Mouse (Mus musculus) liver, adult 2 months (tissue): ENCODE results near the gene 1700010I14Rik. TPM values are rescaled to one million over a fixed set of nuclear protein-coding genes. Genes with fewer than 3 reads are reported as not detected.

Experiments
- DNase-seq: peaks from one replicate; pipeline ENCODE4 v3.0.0-alpha.2; 2011; ENCODE audit warnings: low read depth, low spot score; ENCODE audit errors: extremely low read depth
- H3K27ac ChIP-seq: fragments of 200-500 bp; replicated peaks from 2 replicates; pipeline ENCODE4 v1.5.1; 2012; ENCODE audit warnings: low read depth, mild to moderate bottlenecking, control low read depth, inconsistent platforms, low read length; ENCODE audit not compliant: insufficient read depth
- H3K27me3 ChIP-seq: fragments of 200-500 bp; 2 replicates; pipeline ENCODE4 v1.6.1; 2012; ENCODE audit warnings: mild to moderate bottlenecking, moderate library complexity, low read length, inconsistent platforms; ENCODE audit not compliant: control insufficient read depth, insufficient read depth
- H3K36me3 ChIP-seq: fragments of 200-500 bp; 2 replicates; pipeline ENCODE4 v1.6.1; 2012; ENCODE audit warnings: low read length, inconsistent platforms; ENCODE audit not compliant: control insufficient read depth, insufficient read depth
- H3K4me1 ChIP-seq: fragments of 200-500 bp; 2 replicates; pipeline ENCODE4 v1.6.1; 2011; ENCODE audit warnings: low read length; ENCODE audit not compliant: control insufficient read depth, insufficient read depth
- H3K4me3 ChIP-seq: fragments of 200-500 bp; 2 replicates; pipeline ENCODE4 v1.5.1; 2011; ENCODE audit warnings: low read depth, mild to moderate bottlenecking, control low read depth, low read length, moderate library complexity; ENCODE audit not compliant: insufficient read depth
- H3K79me2 ChIP-seq: fragments of 200-500 bp; 2 replicates; pipeline ENCODE4 v1.6.1; 2012; ENCODE audit warnings: inconsistent platforms, mild to moderate bottlenecking, low read length, moderate library complexity; ENCODE audit not compliant: control insufficient read depth, insufficient read depth
- H3K9ac ChIP-seq: fragments of 200-500 bp; 2 replicates; pipeline ENCODE4 v1.6.1; 2012; ENCODE audit warnings: low read depth, mild to moderate bottlenecking, control low read depth, inconsistent platforms, low read length
- CTCF ChIP-seq: fragments of 200-500 bp; IDR thresholded peaks from 2 replicates; pipeline ENCODE4 v1.5.1; 2011; ENCODE audit warnings: low read depth, low read length, control low read depth
- POLR2A ChIP-seq: fragments of 200-500 bp; IDR thresholded peaks from 2 replicates; pipeline ENCODE4 v1.6.1; 2011; ENCODE audit warnings: low read length, control low read depth; ENCODE audit not compliant: insufficient read depth; ENCODE audit errors: extremely low read depth
- WGBS: fragments of 180-500 bp; shearing (Covaris S2); methylation state at CpG from one replicate; pipeline ENCODE4 v1.1.7; 2018; 5-methylcytosine and 5-hydroxymethylcytosine counted together
- polyA plus RNA-seq: library from polyadenylated mRNA; depleted of rRNA; stranded (reverse); fragments of >200 nt; gene quantifications from 2 replicates; pipeline ENCODE4 v1.2.3, GENCODE M21; 2012; rRNA removed
- total RNA-seq: library from RNA; depleted of rRNA; stranded (reverse); fragments of >200 nt; gene quantifications from 2 replicates; pipeline ENCODE4 v1.2.3, GENCODE M21; 2014; rRNA removed

1700010I14Rik gene
- 0.20 and 0.37 TPM in 2 replicates for total RNA-seq
- 0.10 and 0.16 TPM in 2 replicates for polyA plus RNA-seq

DNA sequence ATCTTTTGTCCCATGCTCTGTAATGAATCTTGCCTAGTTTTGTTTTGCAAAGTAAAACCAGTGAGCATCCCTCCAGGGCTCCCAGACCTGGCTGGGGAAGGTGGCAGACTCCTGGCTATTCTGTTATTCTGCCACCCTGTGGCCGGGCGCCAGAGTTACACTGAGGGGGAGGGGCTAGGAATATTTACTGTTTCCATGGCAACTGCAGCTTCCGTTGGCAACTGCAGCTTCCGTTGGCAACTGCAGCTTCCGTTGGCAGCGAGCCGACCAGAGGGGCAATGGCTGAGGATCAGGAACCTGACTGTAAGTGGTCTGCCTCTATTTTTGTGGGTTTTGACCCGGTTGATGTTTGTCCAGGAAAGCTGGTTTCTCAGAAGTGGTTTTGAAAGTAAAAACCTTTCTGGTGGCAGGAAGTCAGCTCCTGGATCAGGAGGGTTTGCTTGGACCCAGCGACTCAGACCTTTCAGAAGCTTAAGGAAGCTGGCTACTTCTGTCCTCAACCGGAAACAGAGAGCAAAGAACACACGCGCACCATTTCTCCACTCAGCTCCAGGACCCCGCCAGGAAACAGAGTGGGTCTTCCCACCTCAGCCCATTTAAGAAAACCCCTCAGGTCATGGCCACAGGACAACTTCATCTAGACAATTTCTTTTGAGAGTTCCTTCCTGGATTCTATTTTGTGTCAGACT is at the start of gene 1700010I14Rik:
Gene 1700010I14Rik (plus strand): TSS at position 215 of the 689 bp plus-strand sequence.
- Histone ChIP-seq H3K9ac (0 out of 2 replicates have a peak within 1 kb of the TSS, but pooled peaks have one; percentile 21), H3K79me2 (no peaks in the 10 kb centered on the region), H3K27me3 (no peaks in the 10 kb centered on the region), H3K4me3 (peak within 1 kb of the TSS; percentile 52), H3K4me1 (no peaks in the 10 kb centered on the region), H3K27ac (0 out of 2 replicates have a peak within 1 kb of the TSS, but pooled peaks have one; percentile 24), H3K36me3 (no peaks in the 10 kb centered on the region)
- WGBS, result 4% methylated on average over 13 of the region's 13 CpGs
- peak; percentile 69 for TF ChIP-seq CTCF
- TF ChIP-seq POLR2A, result no peak
- peak; percentile 37 for DNase-seq

DNA sequence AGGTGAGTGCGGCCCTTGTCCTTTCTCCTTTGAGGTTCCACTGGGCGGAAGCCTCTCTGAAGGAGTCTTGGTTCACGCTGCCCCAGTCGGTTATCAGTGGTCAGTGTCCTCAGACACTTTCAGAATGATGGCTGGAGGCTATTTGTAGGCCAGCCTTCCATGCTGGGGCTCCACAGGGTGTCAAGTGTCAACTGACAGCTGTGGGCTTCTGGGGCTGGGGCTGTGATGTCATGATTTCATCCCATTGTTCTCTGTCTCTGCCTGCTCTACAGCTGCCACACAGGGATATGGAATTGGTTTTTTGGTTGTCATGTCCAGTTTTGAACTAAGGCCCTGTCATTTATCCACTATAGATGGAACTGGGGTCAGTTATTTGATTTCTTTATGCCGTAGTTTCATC is 36.5 kb upstream of the 1700010I14Rik start:
- Histone ChIP-seq H3K4me3 (no peak overlapping the region), H3K27me3 (no peaks in the 10 kb centered on the region)
- 77% methylated on average over 5 of the region's 5 CpGs for WGBS

DNA sequence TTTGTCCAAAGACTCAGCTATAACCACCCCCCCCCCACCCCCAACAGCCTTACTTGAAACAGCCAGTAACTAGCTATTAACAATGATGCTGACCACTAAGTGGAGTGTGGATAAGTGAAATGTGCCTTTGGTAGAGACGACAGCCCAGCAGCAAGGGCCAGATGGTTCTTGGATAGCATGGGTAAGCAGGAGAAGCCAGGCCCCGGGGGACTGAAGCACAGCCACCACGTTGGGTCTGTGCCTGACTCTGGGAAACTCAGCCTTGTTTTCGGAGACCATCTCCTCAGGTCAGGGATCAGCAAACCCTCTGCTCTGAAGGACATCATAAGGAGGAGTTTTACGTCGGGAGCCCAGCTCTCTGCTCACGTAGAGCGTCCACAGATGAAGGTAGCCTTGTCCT is 35.2 kb upstream of the 1700010I14Rik start:
- no peak for DNase-seq
- H3K79me2 ChIP-seq, result no peaks in the 10 kb centered on the region
- no peak for TF ChIP-seq CTCF
- TF ChIP-seq POLR2A, result no peak
- H3K27me3 ChIP-seq, result no peaks in the 10 kb centered on the region
- no peak overlapping the region for H3K9ac ChIP-seq
- H3K36me3 ChIP-seq, result no peaks in the 10 kb centered on the region
- WGBS, result 91% methylated on average over 8 of the region's 8 CpGs
- no peak overlapping the region for H3K4me3 ChIP-seq
- H3K4me1 ChIP-seq, result no peaks in the 10 kb centered on the region
- no peak overlapping the region for H3K27ac ChIP-seq

More for the DNA sequence above, 36.5 kb upstream of the 1700010I14Rik start:
- H3K27ac ChIP-seq, result no peak overlapping the region
- no peak for TF ChIP-seq CTCF
- no peak for TF ChIP-seq POLR2A
- no peak overlapping the region for H3K9ac ChIP-seq
- no peaks in the 10 kb centered on the region for H3K79me2 ChIP-seq
- no peak for DNase-seq
- H3K36me3 ChIP-seq, result no peaks in the 10 kb centered on the region
- no peaks in the 10 kb centered on the region for H3K4me1 ChIP-seq

DNA sequence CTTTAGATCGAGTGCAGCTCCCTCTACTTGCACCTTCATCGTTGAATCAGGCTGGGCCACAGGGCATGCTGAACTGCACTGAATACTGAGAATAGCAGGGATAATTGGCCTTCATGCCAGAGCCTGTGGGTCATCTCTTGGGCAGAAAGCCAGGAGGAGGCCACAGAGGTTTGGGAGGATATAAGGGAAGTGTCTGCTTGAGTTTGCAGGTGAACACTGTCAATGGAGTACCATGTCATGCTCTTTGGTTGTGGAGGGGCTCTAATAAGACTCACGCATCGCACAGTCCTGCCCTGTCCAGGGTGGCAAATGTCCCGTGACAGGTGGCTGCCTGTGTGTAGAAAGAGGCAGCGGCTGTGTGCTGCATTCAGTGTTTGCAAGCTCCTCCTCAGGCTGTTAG is 30.0 kb upstream of the 1700010I14Rik start:
- TF ChIP-seq POLR2A, result no peak
- no peak for TF ChIP-seq CTCF
- H3K36me3 ChIP-seq, result no peaks in the 10 kb centered on the region
- no peak for DNase-seq
- H3K9ac ChIP-seq, result no peak overlapping the region
- H3K4me1 ChIP-seq, result peaks cover 4% of the 10 kb centered on the region; the same call in 1 of the 2 replicates
- no peak overlapping the region for H3K27ac ChIP-seq
- H3K27me3 ChIP-seq, result no peaks in the 10 kb centered on the region
- WGBS, result 83% methylated on average over 6 of the region's 6 CpGs
- no peaks in the 10 kb centered on the region for H3K79me2 ChIP-seq
- H3K4me3 ChIP-seq, result no peak overlapping the region

DNA sequence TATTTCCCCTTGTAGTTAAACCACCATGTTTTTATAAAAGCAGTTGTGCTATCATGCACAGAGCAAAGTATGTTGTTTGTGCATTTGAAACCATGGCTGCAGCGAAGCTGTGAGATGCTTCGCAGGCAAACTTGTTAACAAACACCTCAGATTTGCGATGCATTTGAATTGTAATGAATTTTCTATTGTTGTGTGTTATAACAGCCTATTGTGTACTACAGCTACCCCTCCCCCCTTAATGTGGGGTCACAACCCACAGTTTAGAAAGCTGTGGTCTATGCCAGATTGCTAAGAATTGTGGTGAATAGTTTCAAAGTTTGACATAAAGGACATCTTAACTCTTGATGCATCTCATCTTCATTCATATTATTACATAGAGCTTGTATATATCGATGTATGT is 27.7 kb upstream of the 1700010I14Rik start:
- Histone ChIP-seq H3K27me3 (no peaks in the 10 kb centered on the region), H3K79me2 (no peaks in the 10 kb centered on the region), H3K9ac (no peak overlapping the region), H3K4me3 (no peak overlapping the region), H3K27ac (no peak overlapping the region), H3K4me1 (peaks cover 4% of the 10 kb centered on the region; the same call in 1 of the 2 replicates), H3K36me3 (no peaks in the 10 kb centered on the region)
- no peak for DNase-seq
- no peak for TF ChIP-seq POLR2A
- no peak for TF ChIP-seq CTCF
- 94% methylated on average over 4 of the region's 4 CpGs for WGBS

DNA sequence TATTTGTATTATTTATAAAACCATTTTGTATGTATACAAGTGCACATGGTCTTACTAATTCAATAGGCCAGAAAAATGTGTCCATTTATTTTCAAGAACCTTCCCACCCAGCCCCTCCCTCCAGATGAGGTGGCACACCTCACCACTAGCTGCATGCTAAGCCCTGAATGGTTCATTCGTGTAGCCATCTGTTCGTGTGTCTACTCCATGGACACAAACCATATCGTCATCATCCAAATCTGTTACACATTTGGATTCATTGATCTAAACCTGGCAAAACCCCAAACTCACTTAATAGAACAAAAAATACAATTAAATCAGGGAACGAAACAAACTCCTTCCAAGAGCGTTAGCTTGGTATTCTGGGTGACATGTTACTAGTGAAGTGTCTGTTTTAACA is 27.0 kb upstream of the 1700010I14Rik start:
- Histone ChIP-seq H3K4me3 (no peak overlapping the region), H3K27me3 (no peaks in the 10 kb centered on the region), H3K27ac (no peak overlapping the region), H3K9ac (no peak overlapping the region), H3K4me1 (peaks cover 4% of the 10 kb centered on the region; the same call in 1 of the 2 replicates), H3K79me2 (no peaks in the 10 kb centered on the region), H3K36me3 (no peaks in the 10 kb centered on the region)
- no peak for TF ChIP-seq CTCF
- TF ChIP-seq POLR2A, result no peak
- WGBS, result 65% methylated on average over 5 of the region's 5 CpGs
- DNase-seq, result no peak
